Mouse (Mus musculus) heart, embryonic 15.5 days (tissue): ENCODE measurements around the gene Srp68. TPM values are rescaled to one million over a fixed set of nuclear protein-coding genes. Genes with fewer than 3 reads are reported as not detected.
"Not testable (repeated sequence)": the region's sequence is repeated elsewhere in the genome, so short reads cannot be mapped to it uniquely, and the experiment has no call there.

Experiments
- ATAC-seq: fragments of 200-750 bp; cut with Nextera tagmentation; replicated peaks from 2 replicates; pipeline ENCODE4 v1.8.0; 2017; ENCODE audit warnings: low read depth, moderate TSS enrichment; ENCODE audit not compliant: insufficient number of reproducible peaks, insufficient read depth, low FRiP score
- H3K27ac ChIP-seq: fragments of 300-500 bp; sonication (generic); 2 replicates; pipeline ENCODE4 v1.5.1; 2015; ENCODE audit warnings: mild to moderate bottlenecking, inconsistent platforms
- H3K27me3 ChIP-seq: fragments of 300-500 bp; sonication (generic); 2 replicates; pipeline ENCODE4 v1.6.1; 2015; ENCODE audit warnings: inconsistent platforms
- H3K36me3 ChIP-seq: fragments of 300-500 bp; sonication (generic); 2 replicates; pipeline ENCODE4 v1.6.1; 2015; ENCODE audit warnings: mild to moderate bottlenecking, inconsistent platforms
- H3K4me1 ChIP-seq: fragments of 300-500 bp; sonication (generic); replicated peaks from 2 replicates; pipeline ENCODE4 v1.6.1; 2015; ENCODE audit warnings: inconsistent platforms
- H3K4me2 ChIP-seq: fragments of 300-500 bp; sonication (generic); 2 replicates; pipeline ENCODE4 v1.6.1; 2015; ENCODE audit warnings: inconsistent platforms, mild to moderate bottlenecking, moderate library complexity
- H3K4me3 ChIP-seq: fragments of 300-500 bp; sonication (generic); 2 replicates; pipeline ENCODE4 v1.5.1; 2015; ENCODE audit warnings: mild to moderate bottlenecking, inconsistent platforms
- H3K9ac ChIP-seq: fragments of 300-500 bp; sonication (generic); 2 replicates; pipeline ENCODE4 v1.6.1; 2015; ENCODE audit warnings: mild to moderate bottlenecking, inconsistent platforms
- H3K9me3 ChIP-seq: fragments of 300-500 bp; sonication (generic); replicated peaks from 2 replicates; pipeline ENCODE4 v1.6.1; 2016; ENCODE audit warnings: inconsistent platforms
- WGBS: fragments of 180-500 bp; shearing (Covaris S2); methylation state at CpG from one replicate; pipeline ENCODE4 v1.1.7; 2015; ENCODE audit warnings: mixed read lengths; 5-methylcytosine and 5-hydroxymethylcytosine counted together
- polyA plus RNA-seq: library from polyadenylated mRNA; unstranded; fragments of >200 nt; fragmentation: Nextera tagmentation; extraction: Ambion mirVana; gene quantifications from 2 replicates; pipeline ENCODE4 v1.2.1, GENCODE M21; 2015

Srp68 gene
- polyA plus RNA-seq, 1 experiment from 2014 or later = 57.2 TPM

DNA sequence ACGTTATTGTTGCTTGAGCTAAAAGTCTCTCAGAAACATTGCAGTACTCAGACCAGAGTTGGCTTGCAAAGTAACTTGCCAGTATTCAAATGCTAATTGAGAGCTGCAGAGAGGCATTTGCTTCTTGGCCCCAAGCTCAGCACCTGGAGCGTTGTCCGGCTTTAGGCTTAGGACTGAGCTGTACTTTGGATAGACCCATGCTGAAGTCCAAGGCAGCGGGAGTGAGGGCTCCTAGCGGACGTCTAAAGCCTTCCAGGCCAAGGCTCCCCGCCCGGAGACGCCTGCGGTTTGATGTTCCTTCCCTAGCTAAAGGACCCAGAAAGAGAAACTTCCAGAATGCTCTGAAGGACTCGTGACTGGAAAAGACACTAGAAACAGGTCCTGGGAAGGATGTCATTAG is 8.1 kb upstream of the Srp68 start:
- WGBS = 2% methylated on average over 11 of the region's 11 CpGs
- no peaks in the 10 kb centered on the region for H3K36me3 ChIP-seq
- ATAC-seq = no peak
- H3K27me3 ChIP-seq = peaks cover 64% of the 10 kb centered on the region
- H3K27ac ChIP-seq = no peak overlapping the region
- H3K9ac ChIP-seq = no peak overlapping the region
- H3K4me3 ChIP-seq = peak overlapping the region; percentile 36; the same call in 1 of the 2 replicates
- no peaks in the 10 kb centered on the region for H3K9me3 ChIP-seq
- H3K4me2 ChIP-seq = peak overlapping the region; percentile 61
- peaks cover 25% of the 10 kb centered on the region for H3K4me1 ChIP-seq

DNA sequence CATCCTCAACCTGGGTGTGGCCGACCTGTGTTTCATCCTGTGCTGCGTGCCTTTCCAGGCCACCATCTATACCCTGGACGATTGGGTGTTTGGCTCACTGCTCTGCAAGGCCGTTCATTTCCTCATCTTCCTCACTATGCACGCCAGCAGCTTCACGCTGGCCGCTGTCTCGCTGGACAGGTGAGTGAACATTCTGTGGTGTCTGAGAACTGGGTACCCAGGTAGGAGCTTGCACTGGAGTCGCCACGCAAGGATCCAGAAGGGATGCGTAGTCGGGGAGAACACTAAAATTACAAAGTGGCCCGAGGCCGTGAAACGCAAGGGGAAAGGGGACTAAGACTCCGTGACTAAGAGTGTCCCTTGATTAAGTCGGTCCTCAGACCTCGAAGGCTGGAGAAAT is 7.7 kb upstream of the Srp68 start:
- Histone ChIP-seq H3K9me3 (no peaks in the 10 kb centered on the region), H3K27ac (no peak overlapping the region), H3K9ac (0 out of 2 replicates have a peak overlapping the region, but pooled peaks have one; percentile 1), H3K27me3 (peaks cover 64% of the 10 kb centered on the region), H3K4me3 (peak overlapping the region; percentile 36), H3K36me3 (no peaks in the 10 kb centered on the region), H3K4me1 (peaks cover 25% of the 10 kb centered on the region), H3K4me2 (peak overlapping the region; percentile 61)
- 2% methylated on average over 18 of the region's 18 CpGs for WGBS
- no peak for ATAC-seq

DNA sequence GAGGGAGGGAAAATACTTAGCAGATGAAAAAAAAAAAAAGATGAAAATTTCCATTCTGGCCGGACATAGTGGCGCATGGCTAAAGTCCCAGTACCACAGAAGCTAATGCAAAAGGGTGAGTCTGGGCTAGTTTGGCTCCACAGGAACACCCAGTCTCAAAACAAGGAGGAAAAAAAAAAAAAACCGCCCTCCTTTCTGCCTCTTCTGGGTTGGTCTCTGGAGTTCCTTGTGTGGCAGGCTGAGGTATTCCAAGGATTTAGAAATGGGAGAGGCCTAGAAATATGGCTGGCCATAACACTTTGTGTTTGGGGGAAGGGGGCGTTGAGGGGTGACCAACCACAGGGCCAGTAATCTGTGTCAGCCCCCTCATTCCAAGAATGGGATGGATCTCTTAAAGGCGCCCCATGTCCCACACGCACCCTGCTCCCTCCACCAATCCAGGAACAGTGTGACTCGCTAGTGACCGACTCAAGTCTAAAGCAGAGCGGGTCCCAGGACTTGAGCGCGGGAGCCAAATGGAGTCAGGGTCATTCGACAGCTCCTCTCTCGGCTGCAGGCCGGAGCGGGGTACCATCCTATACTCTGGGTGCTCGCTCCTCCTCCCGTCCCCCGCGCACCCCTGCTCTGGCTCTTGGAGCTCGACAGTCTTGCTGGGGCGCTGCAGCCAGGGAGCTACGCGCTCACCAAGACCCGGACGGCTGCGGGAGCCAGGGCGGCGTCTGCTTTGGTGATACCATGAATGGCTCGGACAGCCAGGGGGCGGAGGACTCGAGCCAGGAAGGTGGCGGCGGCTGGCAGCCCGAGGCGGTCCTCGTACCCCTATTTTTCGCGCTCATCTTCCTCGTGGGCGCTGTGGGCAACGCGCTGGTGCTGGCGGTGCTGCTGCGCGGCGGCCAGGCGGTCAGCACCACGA is 7.0 kb upstream of the Srp68 start, which contains the start of gene Galr2:
Gene Galr2 (plus strand): TSS at position 189 of the 913 bp plus-strand sequence.
- no peaks in the 10 kb centered on the region for H3K9me3 ChIP-seq

DNA sequence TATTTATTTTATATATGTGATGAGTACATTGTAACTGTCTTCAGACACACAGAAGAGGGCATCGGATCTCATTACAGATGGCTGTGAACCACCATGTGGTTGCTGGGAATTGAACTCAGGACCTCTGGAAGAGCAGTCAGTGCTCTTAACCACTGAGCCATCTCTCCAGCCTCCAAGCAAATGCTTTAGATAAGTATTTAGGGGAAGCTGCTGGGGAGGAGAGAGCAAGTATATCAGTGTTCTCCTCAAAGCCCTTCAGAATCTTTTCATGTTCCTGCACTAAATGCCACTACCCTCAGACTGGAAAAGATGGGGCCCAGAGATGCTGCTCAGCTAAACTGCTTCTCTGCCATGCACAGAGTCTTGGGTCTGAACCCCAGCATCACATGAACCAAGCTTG is 3.2 kb upstream of the Srp68 start:
- peaks cover 26% of the 10 kb centered on the region for H3K27me3 ChIP-seq
- H3K27ac ChIP-seq, ATAC-seq, H3K36me3 ChIP-seq, H3K9me3 ChIP-seq, H3K4me2 ChIP-seq, H3K9ac ChIP-seq, H3K4me3 ChIP-seq: not testable (repeated sequence)
- H3K4me1 ChIP-seq = peaks cover 30% of the 10 kb centered on the region
- WGBS = 92% methylated on average over 1 of the region's 1 CpGs

More for the DNA sequence above, 7.0 kb upstream of the Srp68 start, which contains the start of gene Galr2:
- WGBS = 8% methylated on average over 44 of the region's 48 CpGs
- Histone ChIP-seq H3K4me2 (peak within 1 kb of the TSS; percentile 61), H3K27ac (no peak within 1 kb of the TSS), H3K27me3 (peaks cover 64% of the 10 kb centered on the region), H3K9ac (0 out of 2 replicates have a peak within 1 kb of the TSS, but pooled peaks have one; percentile 1), H3K4me1 (peaks cover 25% of the 10 kb centered on the region), H3K36me3 (no peaks in the 10 kb centered on the region), H3K4me3 (peak within 1 kb of the TSS; percentile 36)
- ATAC-seq = no peak

DNA sequence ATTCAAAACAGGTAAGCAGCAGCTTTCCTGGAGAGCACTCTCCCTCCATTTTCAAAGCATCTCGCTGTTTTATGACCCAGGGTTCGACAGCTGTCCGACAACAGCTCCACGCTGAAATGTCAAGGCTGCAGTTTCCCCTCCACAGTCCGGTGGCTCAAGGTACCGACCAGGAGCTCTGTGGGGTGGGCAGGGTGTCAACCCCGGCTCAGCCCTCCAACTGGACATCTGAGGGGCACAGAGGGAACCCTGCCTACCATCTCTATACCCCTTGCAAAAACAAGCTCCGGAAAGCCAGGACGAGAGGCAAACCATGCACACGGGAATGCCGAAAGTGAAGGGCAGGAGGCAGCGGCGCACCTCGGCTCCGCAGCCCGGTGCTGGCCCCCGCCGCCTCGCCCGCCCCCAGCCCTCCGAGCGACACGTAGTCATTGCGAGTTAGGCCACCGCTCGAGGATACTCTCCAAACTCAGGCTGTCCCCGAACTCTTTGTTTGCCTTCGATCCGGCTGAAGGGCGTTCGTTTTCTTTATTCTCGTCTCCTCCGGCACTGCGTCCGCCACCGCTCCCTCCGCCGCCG is 460 bp downstream of the Srp68 start:
- H3K27ac ChIP-seq = peak overlapping the region; percentile 83
- H3K4me2 ChIP-seq = peak overlapping the region; percentile 75
- H3K4me1 ChIP-seq = peaks cover 24% of the 10 kb centered on the region
- H3K9me3 ChIP-seq = no peaks in the 10 kb centered on the region
- ATAC-seq = 0 out of 2 replicates have a peak, but pooled peaks have one; percentile 12
- peak overlapping the region; percentile 83 for H3K9ac ChIP-seq
- peak overlapping the region; percentile 87 for H3K4me3 ChIP-seq
- H3K36me3 ChIP-seq = peaks cover 23% of the 10 kb centered on the region
- H3K27me3 ChIP-seq = no peaks in the 10 kb centered on the region
- WGBS = under 1% methylated on average over 39 of the region's 39 CpGs

DNA sequence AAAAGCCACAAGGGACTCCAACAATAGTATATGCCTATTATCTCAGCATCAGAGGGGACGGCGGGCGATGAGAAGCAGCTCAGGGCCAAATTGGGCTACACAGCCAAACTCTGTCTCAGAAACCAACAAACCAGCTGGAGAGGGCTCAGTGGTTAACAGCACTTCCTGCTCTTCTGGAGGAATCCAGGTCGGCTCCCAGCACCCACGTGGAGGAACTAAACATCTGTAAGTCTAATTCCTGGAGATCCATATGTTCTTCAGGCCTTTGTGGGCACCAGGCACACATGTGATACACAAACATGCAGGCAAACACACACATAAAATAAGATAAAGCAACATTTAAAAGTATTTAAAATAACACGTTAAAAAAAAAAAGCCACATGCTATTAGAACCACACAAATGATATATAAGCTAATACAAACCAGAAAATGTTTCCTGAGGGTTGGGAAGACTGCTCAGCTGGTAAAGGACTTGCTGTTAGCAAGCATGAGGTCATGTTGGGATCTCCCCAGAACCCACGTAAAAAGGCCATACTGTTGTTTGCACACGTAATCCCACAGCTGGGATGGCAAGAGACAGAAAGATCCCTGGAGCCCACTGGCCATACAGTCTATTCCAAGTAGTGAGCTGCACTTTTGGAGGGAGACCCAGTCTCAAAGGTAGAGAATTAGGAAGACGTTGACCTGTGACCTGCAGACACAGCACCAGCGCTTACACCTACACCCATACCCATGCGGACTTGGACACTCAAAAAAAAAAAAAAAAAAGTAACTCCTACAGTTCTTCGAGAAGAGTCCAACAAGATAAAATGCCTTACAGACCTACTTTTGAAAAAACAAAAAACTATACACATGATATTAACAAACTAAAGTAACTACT is 1.2 kb downstream of the Srp68 start:
- H3K36me3 ChIP-seq = peaks cover 30% of the 10 kb centered on the region
- peaks cover 24% of the 10 kb centered on the region for H3K4me1 ChIP-seq
- no peak for ATAC-seq
- peak overlapping the region; percentile 75 for H3K4me2 ChIP-seq
- no peaks in the 10 kb centered on the region for H3K27me3 ChIP-seq
- H3K27ac ChIP-seq = no peak overlapping the region
- 43% methylated on average over 12 of the region's 12 CpGs for WGBS
- H3K9ac ChIP-seq = peak overlapping the region; percentile 83
- H3K9me3 ChIP-seq = no peaks in the 10 kb centered on the region
- peak overlapping the region; percentile 87 for H3K4me3 ChIP-seq

DNA sequence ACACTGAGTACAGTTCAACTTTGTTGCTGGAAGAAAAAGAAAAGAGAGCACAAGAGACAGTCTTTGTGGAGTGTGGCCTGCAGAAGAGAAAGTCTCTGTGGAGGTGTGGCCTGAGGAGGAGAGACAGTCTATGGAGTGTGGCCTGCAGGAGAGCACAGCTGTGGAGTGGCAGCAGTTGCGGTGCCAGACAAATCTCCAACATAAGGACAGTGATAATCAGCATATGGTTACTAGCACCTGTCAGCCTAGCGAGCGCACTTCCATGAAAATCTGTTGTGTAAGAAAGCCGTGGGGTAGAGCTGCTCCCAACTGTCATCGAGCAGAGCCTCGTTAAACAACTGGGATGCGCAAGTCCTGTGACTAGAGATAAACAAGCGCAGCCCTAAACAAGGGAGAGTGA is 4.5 kb downstream of the Srp68 start:
- peaks cover 21% of the 10 kb centered on the region for H3K4me1 ChIP-seq
- ATAC-seq = no peak
- 87% methylated on average over 8 of the region's 8 CpGs for WGBS
- H3K27ac ChIP-seq = no peak overlapping the region
- H3K36me3 ChIP-seq = peaks cover 61% of the 10 kb centered on the region
- H3K9ac ChIP-seq = no peak overlapping the region
- no peaks in the 10 kb centered on the region for H3K9me3 ChIP-seq
- no peak overlapping the region for H3K4me2 ChIP-seq
- no peak overlapping the region for H3K4me3 ChIP-seq
- H3K27me3 ChIP-seq = no peaks in the 10 kb centered on the region

DNA sequence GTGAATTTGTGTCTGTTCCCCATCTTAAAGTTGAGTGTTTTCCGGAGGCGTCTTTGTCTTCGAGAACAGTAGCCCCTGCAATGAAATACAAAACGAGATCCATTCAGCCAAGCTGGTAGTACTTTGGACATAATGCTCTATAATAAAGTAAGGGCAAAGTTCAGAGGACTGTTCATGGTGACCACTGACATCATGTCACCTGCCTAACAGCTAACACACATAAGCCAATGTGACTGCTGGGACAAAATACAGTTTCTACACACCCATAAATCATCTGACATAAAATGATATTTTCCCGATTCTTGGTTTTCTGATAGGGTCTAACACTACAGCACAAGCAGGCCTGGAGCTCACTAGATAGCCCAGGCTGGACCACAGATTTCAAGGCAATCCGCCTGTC is 5.7 kb downstream of the Srp68 start:
- 92% methylated on average over 6 of the region's 6 CpGs for WGBS
- H3K27me3 ChIP-seq = no peaks in the 10 kb centered on the region
- H3K4me1 ChIP-seq = peaks cover 18% of the 10 kb centered on the region
- no peak overlapping the region for H3K4me3 ChIP-seq
- no peak for ATAC-seq
- H3K36me3 ChIP-seq = peaks cover 74% of the 10 kb centered on the region
- no peak overlapping the region for H3K9ac ChIP-seq
- H3K4me2 ChIP-seq = no peak overlapping the region
- no peaks in the 10 kb centered on the region for H3K9me3 ChIP-seq
- no peak overlapping the region for H3K27ac ChIP-seq

DNA sequence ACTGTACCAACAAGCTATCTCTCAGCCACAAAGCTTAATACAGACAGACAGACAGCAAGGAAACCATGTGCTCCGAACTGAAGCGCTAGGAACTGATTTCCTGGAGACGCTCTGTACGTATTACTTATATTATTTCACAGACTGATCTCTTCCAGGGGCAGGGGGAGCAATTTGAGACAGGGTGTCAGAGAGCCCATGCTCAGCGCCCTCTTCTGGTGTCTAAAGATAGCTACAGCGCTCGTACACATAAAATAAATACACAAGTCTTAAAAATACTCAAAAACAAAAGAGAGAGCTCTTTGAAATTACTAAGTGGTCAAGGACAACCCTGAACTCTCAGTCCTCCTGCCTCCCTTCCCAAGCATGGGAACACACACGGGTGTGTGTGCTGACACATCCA is 6.4 kb downstream of the Srp68 start:
- ATAC-seq = no peak
- Histone ChIP-seq H3K4me3 (no peak overlapping the region), H3K27ac (no peak overlapping the region), H3K4me1 (peaks cover 13% of the 10 kb centered on the region), H3K9me3 (no peaks in the 10 kb centered on the region), H3K27me3 (no peaks in the 10 kb centered on the region), H3K9ac (no peak overlapping the region), H3K4me2 (no peak overlapping the region), H3K36me3 (peaks cover 80% of the 10 kb centered on the region)
- WGBS = 83% methylated on average over 8 of the region's 8 CpGs

DNA sequence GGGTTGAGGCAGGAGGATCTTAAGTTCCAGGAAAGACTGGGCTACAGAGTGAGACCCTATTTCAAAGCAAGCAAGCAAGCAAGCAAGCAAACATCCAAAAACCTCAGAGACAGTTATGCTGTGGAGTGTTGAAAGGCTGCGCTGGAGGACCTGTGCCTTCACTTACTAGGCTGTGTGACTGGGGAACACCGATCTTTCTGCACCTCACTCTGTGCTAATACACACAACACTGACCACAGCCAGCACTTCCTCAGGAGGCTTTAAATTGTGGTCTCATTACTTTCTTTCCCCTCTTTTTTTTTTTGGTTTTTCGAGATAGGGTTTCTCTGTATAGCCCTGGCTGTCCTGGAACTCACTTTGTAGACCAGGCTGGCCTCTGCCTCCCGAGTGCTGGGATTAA is 8.2 kb downstream of the Srp68 start:
- H3K27me3 ChIP-seq = no peaks in the 10 kb centered on the region
- no peak overlapping the region for H3K4me2 ChIP-seq
- no peaks in the 10 kb centered on the region for H3K9me3 ChIP-seq
- ATAC-seq = no peak
- no peak overlapping the region for H3K4me3 ChIP-seq
- WGBS = 89% methylated on average over 4 of the region's 4 CpGs
- H3K36me3 ChIP-seq = peaks cover 96% of the 10 kb centered on the region
- no peak overlapping the region for H3K27ac ChIP-seq
- no peak overlapping the region for H3K9ac ChIP-seq
- no peaks in the 10 kb centered on the region for H3K4me1 ChIP-seq

DNA sequence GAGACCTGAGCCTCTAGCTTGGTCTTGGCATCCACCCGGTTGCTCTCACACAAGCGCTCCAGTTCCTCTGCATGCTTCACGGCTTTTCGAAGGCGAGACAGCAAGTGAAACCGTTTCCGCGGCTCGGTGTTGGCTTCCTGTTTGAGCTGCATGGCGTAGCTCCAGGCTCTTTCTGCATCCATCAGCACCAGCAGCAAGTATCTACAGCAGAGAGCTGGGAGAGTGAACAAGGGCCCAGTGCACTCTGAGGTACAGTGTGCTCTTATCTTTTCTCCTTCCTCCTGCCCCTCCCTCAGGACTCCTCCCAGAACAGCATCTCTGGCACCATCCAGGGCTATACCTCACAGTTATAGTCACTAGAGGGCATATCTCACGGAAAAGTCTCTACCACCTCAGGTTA is 8.7 kb downstream of the Srp68 start:
- no peak overlapping the region for H3K4me3 ChIP-seq
- 76% methylated on average over 11 of the region's 11 CpGs for WGBS
- H3K27ac ChIP-seq = no peak overlapping the region
- H3K36me3 ChIP-seq = peaks cover 97% of the 10 kb centered on the region
- H3K27me3 ChIP-seq = no peaks in the 10 kb centered on the region
- H3K9ac ChIP-seq = no peak overlapping the region
- no peak for ATAC-seq
- H3K4me2 ChIP-seq = no peak overlapping the region
- H3K4me1 ChIP-seq = 0 out of 2 replicates have a peak, but pooled peaks cover 1% of the 10 kb centered on the region
- H3K9me3 ChIP-seq = no peaks in the 10 kb centered on the region
